Mouse (Mus musculus): ENCODE measurements around the gene Tmem54. TPM values are rescaled to one million over a fixed set of nuclear protein-coding genes. Genes with fewer than 3 reads are reported as not detected.
A peak's percentile ranks its signal among the peaks of the same experiment; 100 is the strongest.

Tmem54 gene
- total and polyA plus RNA-seq, 2 experiments: 0.37 TPM; not detected in 1

- Histone ChIP-seq H3K79me2 (ENCODE audit: control insufficient read depth, insufficient read depth, low read length) (no peaks in the 10 kb centered on the region), H3K4me3 (ENCODE audit: insufficient read depth, low read depth, low read length) (no peak overlapping the region), H3K27ac (replicated peaks; ENCODE audit: insufficient read depth, low read depth, low read length) (no peak overlapping the region), H3K36me3 (ENCODE audit: control insufficient read depth, insufficient read depth, low read length) (no peaks in the 10 kb centered on the region), H3K9ac (ENCODE audit: low read depth, low read length) (no peak overlapping the region), H3K4me1 (ENCODE audit: control insufficient read depth, insufficient read depth, low read length) (0 out of 2 replicates have a peak, but pooled peaks cover 3% of the 10 kb centered on the region), H3K27me3 (ENCODE audit: control insufficient read depth, insufficient read depth, low read length) (no peaks in the 10 kb centered on the region)
- WGBS: 66% methylated on average over 2 of the region's 2 CpGs
- TF ChIP-seq POLR2A (IDR thresholded peaks at IDR 0.05; ENCODE audit: extremely low read depth, insufficient read depth, low read length) (no peak), CTCF (IDR thresholded peaks at IDR 0.05; ENCODE audit: low read depth, low read length) (no peak)
- DNase-seq (ENCODE audit: extremely low read depth, low read depth, low spot score): no peak
These were observed 30.3 kb downstream of the Tmem54 start for GRCm38 (mm10) chr4:129135637-129136036.

- no peak overlapping the region for H3K9ac ChIP-seq (ENCODE audit: low read depth, low read length)
- no peaks in the 10 kb centered on the region for H3K27me3 ChIP-seq (ENCODE audit: control insufficient read depth, insufficient read depth, low read length)
- 65% methylated on average over 9 of the region's 9 CpGs for whole genome bisulfite sequencing
These were observed 30.8 kb downstream of the Tmem54 start for GRCm38 (mm10) chr4:129136189-129136578.

GRCm38 (mm10) chr4:129136579-129137391 lies 31.4 kb downstream of the Tmem54 start, which contains the start of gene Fndc5:
Gene Fndc5 (plus strand): TSS chr4:129136999.
- no peaks in the 10 kb centered on the region for H3K79me2 ChIP-seq (ENCODE audit: control insufficient read depth, insufficient read depth, low read length)
- 4% methylated on average over 50 of the region's 80 CpGs for WGBS
- no peak for TF ChIP-seq POLR2A (IDR thresholded peaks at IDR 0.05; ENCODE audit: extremely low read depth, insufficient read depth, low read length)
- H3K4me1 ChIP-seq (ENCODE audit: control insufficient read depth, insufficient read depth, low read length): peaks cover 7% of the 10 kb centered on the region
- no peaks in the 10 kb centered on the region for H3K36me3 ChIP-seq (ENCODE audit: control insufficient read depth, insufficient read depth, low read length)
- peak within 1 kb of the TSS; percentile 58 for H3K9ac ChIP-seq (ENCODE audit: low read depth, low read length)
- peak within 1 kb of the TSS; percentile 45; the same call in 1 of the 2 replicates for H3K4me3 ChIP-seq (ENCODE audit: insufficient read depth, low read depth, low read length)
- H3K27ac ChIP-seq (replicated peaks; ENCODE audit: insufficient read depth, low read depth, low read length): no peak within 1 kb of the TSS
- DNase-seq (ENCODE audit: extremely low read depth, low read depth, low spot score): no peak
- H3K27me3 ChIP-seq (ENCODE audit: control insufficient read depth, insufficient read depth, low read length): no peaks in the 10 kb centered on the region

More at GRCm38 (mm10) chr4:129136189-129136578, 30.8 kb downstream of the Tmem54 start:
- no peaks in the 10 kb centered on the region for H3K79me2 ChIP-seq (ENCODE audit: control insufficient read depth, insufficient read depth, low read length)
- H3K36me3 ChIP-seq (ENCODE audit: control insufficient read depth, insufficient read depth, low read length): no peaks in the 10 kb centered on the region
- H3K27ac ChIP-seq (replicated peaks; ENCODE audit: insufficient read depth, low read depth, low read length): no peak overlapping the region
- 0 out of 2 replicates have a peak, but pooled peaks cover 3% of the 10 kb centered on the region for H3K4me1 ChIP-seq (ENCODE audit: control insufficient read depth, insufficient read depth, low read length)
- TF ChIP-seq CTCF (IDR thresholded peaks at IDR 0.05; ENCODE audit: low read depth, low read length) (no peak), POLR2A (IDR thresholded peaks at IDR 0.05; ENCODE audit: extremely low read depth, insufficient read depth, low read length) (no peak)
- DNase-seq (ENCODE audit: extremely low read depth, low read depth, low spot score): no peak
- H3K4me3 ChIP-seq (ENCODE audit: insufficient read depth, low read depth, low read length): no peak overlapping the region

DNA sequence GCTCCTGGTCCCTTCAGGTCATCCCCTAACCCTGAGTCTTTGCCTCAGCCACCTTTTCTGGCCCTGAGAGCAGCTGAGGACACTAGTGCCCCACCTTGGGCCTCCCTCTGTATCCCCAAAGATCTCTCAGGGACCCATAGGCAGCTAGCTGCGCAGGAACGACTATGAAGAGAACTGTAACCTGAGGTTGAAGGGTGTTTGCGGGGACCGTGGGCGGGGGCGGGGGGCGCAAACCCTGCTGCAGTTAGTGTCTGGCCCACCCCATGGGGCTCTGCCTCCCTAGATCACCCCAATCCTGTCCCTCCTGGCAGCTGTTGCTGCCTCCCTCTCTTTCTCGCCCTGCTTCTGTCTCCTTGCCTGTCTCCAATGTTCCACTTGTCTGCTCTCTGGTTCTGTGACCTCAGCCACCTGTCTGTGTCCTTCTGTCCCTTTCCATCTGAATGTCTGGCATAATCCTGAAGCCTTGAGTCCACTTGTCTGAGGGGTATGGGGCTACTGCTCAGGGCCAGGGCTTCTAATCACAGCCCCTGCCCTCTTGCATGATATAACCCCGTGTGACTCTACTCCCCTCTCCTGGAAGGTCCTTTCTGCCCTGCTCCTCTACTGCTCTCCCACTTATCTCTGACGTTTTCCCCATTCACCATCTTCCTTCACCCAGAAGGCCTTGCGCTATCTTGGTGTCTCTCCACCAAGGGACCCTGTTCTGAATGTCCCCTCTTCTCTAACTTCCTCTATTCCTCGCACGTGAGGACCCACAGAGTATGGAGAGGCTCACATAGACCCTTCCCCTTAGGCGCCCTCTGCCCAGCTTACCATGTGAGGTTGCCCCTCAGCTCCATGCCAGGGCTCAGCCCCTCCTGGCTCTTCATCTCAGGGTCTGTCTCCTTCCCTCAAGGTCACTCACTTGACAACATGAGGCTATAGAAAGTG lies 32.3 kb downstream of the Tmem54 start:
- Histone ChIP-seq H3K4me3 (ENCODE audit: insufficient read depth, low read depth, low read length) (no peak overlapping the region), H3K27me3 (ENCODE audit: control insufficient read depth, insufficient read depth, low read length) (no peaks in the 10 kb centered on the region), H3K9ac (ENCODE audit: low read depth, low read length) (no peak overlapping the region), H3K36me3 (ENCODE audit: control insufficient read depth, insufficient read depth, low read length) (no peaks in the 10 kb centered on the region), H3K27ac (replicated peaks; ENCODE audit: insufficient read depth, low read depth, low read length) (no peak overlapping the region), H3K79me2 (ENCODE audit: control insufficient read depth, insufficient read depth, low read length) (no peaks in the 10 kb centered on the region), H3K4me1 (ENCODE audit: control insufficient read depth, insufficient read depth, low read length) (peaks cover 10% of the 10 kb centered on the region)
- DNase-seq (ENCODE audit: extremely low read depth, low read depth, low spot score): no peak
- 82% methylated on average over 14 of the region's 14 CpGs for WGBS
- TF ChIP-seq CTCF (IDR thresholded peaks at IDR 0.05; ENCODE audit: low read depth, low read length) (no peak), POLR2A (IDR thresholded peaks at IDR 0.05; ENCODE audit: extremely low read depth, insufficient read depth, low read length) (no peak)

DNA sequence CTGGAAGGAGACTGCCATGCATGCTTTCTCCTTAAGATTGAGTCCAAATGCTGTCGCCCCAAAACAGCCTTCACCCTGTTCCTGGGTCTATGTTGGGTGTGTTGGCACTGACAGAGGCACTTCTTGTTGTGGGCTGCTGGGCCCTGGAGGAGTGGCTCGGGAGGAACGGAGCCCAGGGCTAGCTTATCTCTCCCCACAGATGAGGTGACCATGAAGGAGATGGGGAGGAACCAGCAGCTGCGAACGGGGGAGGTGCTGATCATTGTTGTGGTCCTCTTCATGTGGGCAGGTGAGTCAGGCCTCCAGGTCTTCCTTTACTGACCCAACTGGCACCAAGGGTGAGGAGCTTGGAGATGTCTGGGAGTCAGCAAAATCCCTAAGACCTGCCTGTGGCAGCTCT lies 34.3 kb downstream of the Tmem54 start:
- no peak for DNase-seq (ENCODE audit: extremely low read depth, low read depth, low spot score)
- no peaks in the 10 kb centered on the region for H3K36me3 ChIP-seq (ENCODE audit: control insufficient read depth, insufficient read depth, low read length)
- H3K79me2 ChIP-seq (ENCODE audit: control insufficient read depth, insufficient read depth, low read length): no peaks in the 10 kb centered on the region
- no peaks in the 10 kb centered on the region for H3K27me3 ChIP-seq (ENCODE audit: control insufficient read depth, insufficient read depth, low read length)
- no peak overlapping the region for H3K9ac ChIP-seq (ENCODE audit: low read depth, low read length)
- H3K27ac ChIP-seq (replicated peaks; ENCODE audit: insufficient read depth, low read depth, low read length): no peak overlapping the region
- WGBS: 93% methylated on average over 5 of the region's 5 CpGs
- no peak for TF ChIP-seq CTCF (IDR thresholded peaks at IDR 0.05; ENCODE audit: low read depth, low read length)
- TF ChIP-seq POLR2A (IDR thresholded peaks at IDR 0.05; ENCODE audit: extremely low read depth, insufficient read depth, low read length): no peak
- H3K4me1 ChIP-seq (ENCODE audit: control insufficient read depth, insufficient read depth, low read length): peaks cover 11% of the 10 kb centered on the region
- no peak overlapping the region for H3K4me3 ChIP-seq (ENCODE audit: insufficient read depth, low read depth, low read length)

Data from liver, adult 2 months (tissue).